Mouse (Mus musculus) midbrain, embryonic 12.5 days (tissue): Measurements from ENCODE around the gene Wapl. TPM values are rescaled to one million over a fixed set of nuclear protein-coding genes. Genes with fewer than 3 reads are reported as not detected.

Experiments used
- ATAC-seq: fragments of 200-750 bp; cut with Nextera tagmentation; 2 replicates; pipeline ENCODE4 v1.8.0; 2017; ENCODE audit warnings: low read depth, moderate TSS enrichment, moderate library complexity; ENCODE audit not compliant: low FRiP score
- H3K27ac ChIP-seq: fragments of 300-500 bp; sonication (generic); replicated peaks from 2 replicates; pipeline ENCODE4 v1.5.1; 2016; ENCODE audit warnings: mild to moderate bottlenecking
- H3K27me3 ChIP-seq: fragments of 300-500 bp; sonication (generic); 2 replicates; pipeline ENCODE4 v1.6.1; 2016; ENCODE audit warnings: mild to moderate bottlenecking
- H3K36me3 ChIP-seq: fragments of 300-500 bp; sonication (generic); 2 replicates; pipeline ENCODE4 v1.6.1; 2016
- H3K4me1 ChIP-seq: fragments of 300-500 bp; sonication (generic); 2 replicates; pipeline ENCODE4 v1.6.1; 2016
- H3K4me2 ChIP-seq: fragments of 300-500 bp; sonication (generic); replicated peaks from 2 replicates; pipeline ENCODE4 v1.6.1; 2016; ENCODE audit warnings: mild to moderate bottlenecking, moderate library complexity
- H3K4me3 ChIP-seq: fragments of 300-500 bp; sonication (generic); 2 replicates; pipeline ENCODE4 v1.5.1; 2016; ENCODE audit warnings: mild to moderate bottlenecking
- H3K9ac ChIP-seq: fragments of 300-500 bp; sonication (generic); replicated peaks from 2 replicates; pipeline ENCODE4 v1.6.1; 2016; ENCODE audit warnings: mild to moderate bottlenecking, moderate library complexity
- H3K9me3 ChIP-seq: fragments of 300-500 bp; sonication (generic); 2 replicates; pipeline ENCODE4 v1.6.1; 2016; ENCODE audit warnings: mild to moderate bottlenecking
- WGBS: fragments of 180-500 bp; shearing (Covaris S2); methylation state at CpG from one replicate; pipeline ENCODE4 v1.1.7; 2016; 5-methylcytosine and 5-hydroxymethylcytosine counted together
- polyA plus RNA-seq: library from polyadenylated mRNA; unstranded; fragments of >200 nt; fragmentation: Nextera tagmentation; extraction: Ambion mirVana; gene quantifications from 2 replicates; pipeline ENCODE4 v1.2.1, GENCODE M21; 2016

Gene Wapl
- polyA plus RNA-seq, 1 experiment from 2014 or later: 34.4 TPM

GRCm38 (mm10) chr14:34777810-34778209 is 104.1 kb downstream of the Wapl start:
- Histone ChIP-seq H3K4me1 (no peaks in the 10 kb centered on the region), H3K36me3 (no peaks in the 10 kb centered on the region), H3K4me3 (no peak overlapping the region), H3K9ac (no peak overlapping the region), H3K27me3 (peaks cover 12% of the 10 kb centered on the region), H3K27ac (no peak overlapping the region), H3K9me3 (no peaks in the 10 kb centered on the region), H3K4me2 (no peak overlapping the region)
- peak; percentile 61; the same call in 1 of the 2 replicates for ATAC-seq
- WGBS: 21% methylated on average over 10 of the region's 10 CpGs

- no peak for ATAC-seq
- H3K27me3 ChIP-seq: peaks cover 12% of the 10 kb centered on the region
- no peak overlapping the region for H3K4me2 ChIP-seq
- 86% methylated on average over 7 of the region's 7 CpGs for WGBS
- no peaks in the 10 kb centered on the region for H3K36me3 ChIP-seq
- H3K4me1 ChIP-seq: no peaks in the 10 kb centered on the region
- no peak overlapping the region for H3K9ac ChIP-seq
- no peaks in the 10 kb centered on the region for H3K9me3 ChIP-seq
- H3K4me3 ChIP-seq: no peak overlapping the region
- no peak overlapping the region for H3K27ac ChIP-seq
These were observed 105.0 kb downstream of the Wapl start for GRCm38 (mm10) chr14:34778760-34779159.

GRCm38 (mm10) chr14:34793406-34794037 is 119.8 kb downstream of the Wapl start:
- H3K4me2 ChIP-seq: no peak overlapping the region
- no peak overlapping the region for H3K27ac ChIP-seq
- H3K4me3 ChIP-seq: no peak overlapping the region
- H3K27me3 ChIP-seq: no peaks in the 10 kb centered on the region
- H3K9ac ChIP-seq: no peak overlapping the region
- no peaks in the 10 kb centered on the region for H3K36me3 ChIP-seq
- no peaks in the 10 kb centered on the region for H3K4me1 ChIP-seq
- peaks cover 10% of the 10 kb centered on the region; the same call in 1 of the 2 replicates for H3K9me3 ChIP-seq
- ATAC-seq: no peak
- WGBS: 79% methylated on average over 1 of the region's 1 CpGs

Other genes starting within 250 kb of the Wapl start
- gene Bmpr1a, start 170.6 kb upstream of the Wapl start, polyA plus RNA-seq: 43.3 and 44.1 TPM in 2 replicates
- gene 9230112D13Rik, start 151.1 kb upstream of the Wapl start, polyA plus RNA-seq: not detected in 2 replicates
- 0.13 and 0.16 TPM in 2 replicates for gene Ldb3, start 85.2 kb upstream of the Wapl start, polyA plus RNA-seq
- 0.51 TPM in 1 of 2 replicates, not detected in the other for gene Opn4, start 73.8 kb upstream of the Wapl start, polyA plus RNA-seq
- gene Grid1, start 146.2 kb downstream of the Wapl start, polyA plus RNA-seq: 1.3 TPM in 2 replicates